Mouse (Mus musculus): ENCODE data around the gene Vps26b. TPM values are rescaled to one million over a fixed set of nuclear protein-coding genes. Genes with fewer than 3 reads are reported as not detected.

Vps26b gene
- polyA plus RNA-seq, 1 experiment = 6.4 TPM

GRCm38 (mm10) chr9:27030763-27031100 is 867 bp upstream of the Vps26b start:
- H3K36me3 ChIP-seq (ENCODE audit: control insufficient read depth, insufficient read depth, low read length) = no peaks in the 10 kb centered on the region
- H3K27ac ChIP-seq (ENCODE audit: control insufficient read depth, insufficient read depth, low read depth, low read length) = 0 out of 2 replicates have a peak overlapping the region, but pooled peaks have one; percentile 5

GRCm38 (mm10) chr9:27029022-27029827 is 640 bp downstream of the Vps26b start:
- no peak for TF ChIP-seq POLR2A (IDR thresholded peaks at IDR 0.05; ENCODE audit: control insufficient read depth, low read depth, low read length)
- no peak for TF ChIP-seq CTCF (IDR thresholded peaks at IDR 0.05; ENCODE audit: control insufficient read depth, insufficient read depth, insufficient replicate concordance, low read depth, low read length)
- H3K27ac ChIP-seq (ENCODE audit: control insufficient read depth, insufficient read depth, low read depth, low read length) = peak overlapping the region; percentile 85
- peak overlapping the region; percentile 91 for H3K4me3 ChIP-seq (ENCODE audit: control insufficient read depth, low read depth, low read length)
- H3K4me1 ChIP-seq (ENCODE audit: control insufficient read depth, insufficient read depth, low read length) = peaks cover 7% of the 10 kb centered on the region
- no peaks in the 10 kb centered on the region for H3K27me3 ChIP-seq (ENCODE audit: control insufficient read depth, insufficient read depth, low read length)
- H3K36me3 ChIP-seq (ENCODE audit: control insufficient read depth, insufficient read depth, low read length) = no peaks in the 10 kb centered on the region

More at GRCm38 (mm10) chr9:27030763-27031100, 867 bp upstream of the Vps26b start:
- no peaks in the 10 kb centered on the region for H3K27me3 ChIP-seq (ENCODE audit: control insufficient read depth, insufficient read depth, low read length)
- TF ChIP-seq CTCF (IDR thresholded peaks at IDR 0.05; ENCODE audit: control insufficient read depth, insufficient read depth, insufficient replicate concordance, low read depth, low read length) (no peak), POLR2A (IDR thresholded peaks at IDR 0.05; ENCODE audit: control insufficient read depth, low read depth, low read length) (no peak)
- peaks cover 7% of the 10 kb centered on the region for H3K4me1 ChIP-seq (ENCODE audit: control insufficient read depth, insufficient read depth, low read length)
- peak overlapping the region; percentile 91 for H3K4me3 ChIP-seq (ENCODE audit: control insufficient read depth, low read depth, low read length)

- TF ChIP-seq CTCF (IDR thresholded peaks at IDR 0.05; ENCODE audit: control insufficient read depth, insufficient read depth, insufficient replicate concordance, low read depth, low read length) (no peak), POLR2A (IDR thresholded peaks at IDR 0.05; ENCODE audit: control insufficient read depth, low read depth, low read length) (no peak)
- Histone ChIP-seq H3K27me3 (ENCODE audit: control insufficient read depth, insufficient read depth, low read length) (no peaks in the 10 kb centered on the region), H3K36me3 (ENCODE audit: control insufficient read depth, insufficient read depth, low read length) (no peaks in the 10 kb centered on the region), H3K27ac (ENCODE audit: control insufficient read depth, insufficient read depth, low read depth, low read length) (no peak overlapping the region), H3K4me3 (ENCODE audit: control insufficient read depth, low read depth, low read length) (no peak overlapping the region), H3K4me1 (ENCODE audit: control insufficient read depth, insufficient read depth, low read length) (peaks cover 7% of the 10 kb centered on the region)
Observed at GRCm38 (mm10) chr9:27026708-27027107, 3.2 kb downstream of the Vps26b start.

GRCm38 (mm10) chr9:27023681-27024080 is 6.2 kb downstream of the Vps26b start:
- Histone ChIP-seq H3K4me1 (ENCODE audit: control insufficient read depth, insufficient read depth, low read length) (no peaks in the 10 kb centered on the region), H3K27ac (ENCODE audit: control insufficient read depth, insufficient read depth, low read depth, low read length) (no peak overlapping the region), H3K36me3 (ENCODE audit: control insufficient read depth, insufficient read depth, low read length) (no peaks in the 10 kb centered on the region), H3K27me3 (ENCODE audit: control insufficient read depth, insufficient read depth, low read length) (no peaks in the 10 kb centered on the region), H3K4me3 (ENCODE audit: control insufficient read depth, low read depth, low read length) (no peak overlapping the region)
- no peak for TF ChIP-seq POLR2A (IDR thresholded peaks at IDR 0.05; ENCODE audit: control insufficient read depth, low read depth, low read length)
- TF ChIP-seq CTCF (IDR thresholded peaks at IDR 0.05; ENCODE audit: control insufficient read depth, insufficient read depth, insufficient replicate concordance, low read depth, low read length) = no peak

- Histone ChIP-seq H3K36me3 (ENCODE audit: control insufficient read depth, insufficient read depth, low read length) (no peaks in the 10 kb centered on the region), H3K27me3 (ENCODE audit: control insufficient read depth, insufficient read depth, low read length) (no peaks in the 10 kb centered on the region), H3K4me1 (ENCODE audit: control insufficient read depth, insufficient read depth, low read length) (no peaks in the 10 kb centered on the region), H3K27ac (ENCODE audit: control insufficient read depth, insufficient read depth, low read depth, low read length) (no peak overlapping the region), H3K4me3 (ENCODE audit: control insufficient read depth, low read depth, low read length) (no peak overlapping the region)
- no peak for TF ChIP-seq CTCF (IDR thresholded peaks at IDR 0.05; ENCODE audit: control insufficient read depth, insufficient read depth, insufficient replicate concordance, low read depth, low read length)
- TF ChIP-seq POLR2A (IDR thresholded peaks at IDR 0.05; ENCODE audit: control insufficient read depth, low read depth, low read length) = no peak
Observed at GRCm38 (mm10) chr9:27018961-27019360, 10.9 kb downstream of the Vps26b start.

- no peak overlapping the region for H3K4me3 ChIP-seq (ENCODE audit: control insufficient read depth, low read depth, low read length)
- peaks cover 1% of the 10 kb centered on the region; the same call in 1 of the 2 replicates for H3K36me3 ChIP-seq (ENCODE audit: control insufficient read depth, insufficient read depth, low read length)
- H3K4me1 ChIP-seq (ENCODE audit: control insufficient read depth, insufficient read depth, low read length) = no peaks in the 10 kb centered on the region
- no peak overlapping the region for H3K27ac ChIP-seq (ENCODE audit: control insufficient read depth, insufficient read depth, low read depth, low read length)
- H3K27me3 ChIP-seq (ENCODE audit: control insufficient read depth, insufficient read depth, low read length) = no peaks in the 10 kb centered on the region
- TF ChIP-seq CTCF (IDR thresholded peaks at IDR 0.05; ENCODE audit: control insufficient read depth, insufficient read depth, insufficient replicate concordance, low read depth, low read length) (no peak), POLR2A (IDR thresholded peaks at IDR 0.05; ENCODE audit: control insufficient read depth, low read depth, low read length) (no peak)
Observed at GRCm38 (mm10) chr9:27011572-27011971, 18.3 kb downstream of the Vps26b start.

- Histone ChIP-seq H3K4me3 (ENCODE audit: control insufficient read depth, low read depth, low read length) (no peak overlapping the region), H3K27ac (ENCODE audit: control insufficient read depth, insufficient read depth, low read depth, low read length) (no peak overlapping the region), H3K27me3 (ENCODE audit: control insufficient read depth, insufficient read depth, low read length) (no peaks in the 10 kb centered on the region), H3K4me1 (ENCODE audit: control insufficient read depth, insufficient read depth, low read length) (no peaks in the 10 kb centered on the region), H3K36me3 (ENCODE audit: control insufficient read depth, insufficient read depth, low read length) (peaks cover 4% of the 10 kb centered on the region)
- TF ChIP-seq POLR2A (IDR thresholded peaks at IDR 0.05; ENCODE audit: control insufficient read depth, low read depth, low read length) (no peak), CTCF (IDR thresholded peaks at IDR 0.05; ENCODE audit: control insufficient read depth, insufficient read depth, insufficient replicate concordance, low read depth, low read length) (no peak)
Observed at GRCm38 (mm10) chr9:27009231-27009630, 20.6 kb downstream of the Vps26b start.
